Mouse (Mus musculus): ENCODE results near the gene Phgdh.

The Phgdh gene

GRCm38 (mm10) chr3:98348106-98348505 lies 8.3 kb upstream of the Phgdh start:
- DNase-seq (ENCODE audit: low spot score in 2 of 2): peak; percentile 58 to 71

- DNase-seq (ENCODE audit: low spot score in 2 of 2): no peak
Observed at GRCm38 (mm10) chr3:98343235-98343634, 3.4 kb upstream of the Phgdh start.

- DNase-seq (ENCODE audit: low spot score in 2 of 2): no peak
Observed at GRCm38 (mm10) chr3:98340818-98341594, 1.2 kb upstream of the Phgdh start.

- DNase-seq (ENCODE audit: low spot score in 2 of 2): peak; percentile 3 to 20
Observed at GRCm38 (mm10) chr3:98339097-98339705, 589 bp downstream of the Phgdh start.

- peak; percentile 7 to 23 for DNase-seq (ENCODE audit: low spot score in 2 of 2)
Observed at GRCm38 (mm10) chr3:98338584-98339041, 1.2 kb downstream of the Phgdh start.

GRCm38 (mm10) chr3:98336661-98337654 lies 2.8 kb downstream of the Phgdh start:
- DNase-seq (ENCODE audit: low spot score in 2 of 2): peak in 1 of 2 experiments; percentile 50

GRCm38 (mm10) chr3:98335886-98336285 lies 3.9 kb downstream of the Phgdh start:
- peak in 1 of 2 experiments; percentile 32 for DNase-seq (ENCODE audit: low spot score in 2 of 2)

- DNase-seq (ENCODE audit: low spot score in 2 of 2): no peak
Observed at GRCm38 (mm10) chr3:98335331-98335730, 4.5 kb downstream of the Phgdh start.

GRCm38 (mm10) chr3:98334010-98334409 lies 5.8 kb downstream of the Phgdh start:
- DNase-seq (ENCODE audit: low spot score in 2 of 2): no peak

GRCm38 (mm10) chr3:98324235-98324634 lies 15.6 kb downstream of the Phgdh start:
- no peak for DNase-seq (ENCODE audit: low spot score in 2 of 2)

GRCm38 (mm10) chr3:98322209-98322608 lies 17.6 kb downstream of the Phgdh start:
- no peak for DNase-seq (ENCODE audit: low spot score in 2 of 2)

GRCm38 (mm10) chr3:98319190-98319589 lies 20.6 kb downstream of the Phgdh start:
- no peak for DNase-seq (ENCODE audit: low spot score in 2 of 2)

GRCm38 (mm10) chr3:98317143-98317542 lies 22.6 kb downstream of the Phgdh start:
- DNase-seq (ENCODE audit: low spot score in 2 of 2): no peak

- DNase-seq (ENCODE audit: low spot score in 2 of 2): no peak
Observed at GRCm38 (mm10) chr3:98315181-98315580, 24.6 kb downstream of the Phgdh start.

GRCm38 (mm10) chr3:98313294-98314155 lies 26.3 kb downstream of the Phgdh start:
- no peak for DNase-seq (ENCODE audit: low spot score in 2 of 2)

GRCm38 (mm10) chr3:98312867-98313266 lies 26.9 kb downstream of the Phgdh start:
- peak in 1 of 2 experiments; percentile 43 for DNase-seq (ENCODE audit: low spot score in 2 of 2)

- DNase-seq (ENCODE audit: low spot score in 2 of 2): no peak
Observed at GRCm38 (mm10) chr3:98310456-98310855, 29.3 kb downstream of the Phgdh start.

- DNase-seq (ENCODE audit: low spot score in 2 of 2): no peak
Observed at GRCm38 (mm10) chr3:98308606-98309005, 31.2 kb downstream of the Phgdh start.

GRCm38 (mm10) chr3:98301761-98302160 lies 38.0 kb downstream of the Phgdh start:
- no peak for DNase-seq (ENCODE audit: low spot score in 2 of 2)

GRCm38 (mm10) chr3:98300266-98300665 lies 39.5 kb downstream of the Phgdh start:
- no peak for DNase-seq (ENCODE audit: low spot score in 2 of 2)
